Comparison of ENCODE assay signal across 17 mouse cellular contexts in genomic region chr16:46431317-46431716, GRCm38 (mm10).
"Had no signal": no experiment of that assay in that cellular context is flagged by ENCODE, and none has a peak within 500 bp of the region (broad histone marks: within the 10 kb centered on the region; RNA-seq: fewer than 3 reads in every experiment).

No protein-coding gene starts in this region.

- H3K9me3 ChIP-seq: limb, embryonic 10.5 days; liver, embryonic 15.5 days; neural tube, embryonic 15.5 days; stomach, embryonic 15.5 days had no signal

- H3K27me3 ChIP-seq: liver, embryonic 15.5 days; neural tube, embryonic 15.5 days; stomach, embryonic 15.5 days had no signal

- ATAC-seq: lung, postnatal 0 days had no signal

- H3K9ac ChIP-seq: liver, embryonic 15.5 days; neural tube, embryonic 15.5 days; stomach, embryonic 15.5 days had no signal

- H3K36me3 ChIP-seq: liver, embryonic 15.5 days; stomach, embryonic 15.5 days had no signal

- H3K4me3 ChIP-seq: layer of hippocampus, adult 2 months; left cerebral cortex, adult 2 months; limb, embryonic 10.5 days; liver, embryonic 15.5 days; myocyte; neural tube, embryonic 15.5 days; stomach, embryonic 15.5 days had no signal

- H3K4me2 ChIP-seq: liver, embryonic 11.5 days; liver, embryonic 15.5 days; neural tube, embryonic 15.5 days; stomach, embryonic 15.5 days had no signal

- H3K27ac ChIP-seq: kidney, postnatal 0 days; layer of hippocampus, adult 2 months; left cerebral cortex, adult 2 months; limb, embryonic 10.5 days; liver, embryonic 15.5 days; neural tube, embryonic 15.5 days; stomach, embryonic 15.5 days had no signal

- DNase-seq: kidney, adult 11 months; kidney, adult 9 months; kidney, postnatal 4 days; lung, adult 2 months; lung, postnatal 4 days; right cerebral cortex, postnatal 14 days; thymus, postnatal 36 days had no signal

- H3K4me1 ChIP-seq: limb, embryonic 10.5 days; liver, embryonic 15.5 days; neural tube, embryonic 15.5 days; stomach, embryonic 15.5 days had no signal
